Mouse (Mus musculus): ENCODE measurements around the gene Trim46. TPM values are rescaled to one million over a fixed set of nuclear protein-coding genes. Genes with fewer than 3 reads are reported as not detected.

The Trim46 gene
- polyA plus RNA-seq, 1 experiment from 2014 or later = 7.2 TPM

DNA sequence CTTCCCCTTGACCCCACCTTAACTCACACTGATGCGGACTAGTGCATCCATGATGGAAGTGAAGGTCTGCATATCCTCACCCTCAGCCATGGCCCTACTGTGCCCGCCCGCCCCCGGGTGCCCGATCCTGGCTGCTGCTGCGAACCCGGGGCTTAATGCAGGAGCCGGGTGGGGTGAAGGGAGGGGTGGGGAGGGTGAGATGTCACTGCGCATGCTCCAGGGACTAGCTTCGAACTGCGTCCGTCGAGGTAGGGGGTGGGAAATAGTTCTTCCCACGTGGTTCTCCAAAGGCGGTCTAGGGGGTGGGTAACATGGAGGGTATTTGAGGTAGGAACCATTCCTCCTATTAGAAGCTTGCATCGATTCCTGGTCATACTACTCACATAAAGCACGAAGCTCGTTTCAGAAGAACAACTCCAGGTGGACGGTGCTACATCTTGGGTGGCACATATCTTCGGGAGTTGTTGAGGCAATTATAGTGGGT, 379 bp downstream of the Trim46 start, which contains the start of gene Krtcap2:
Krtcap2 (plus strand) TSS at position 279 of the 484 bp plus-strand sequence.
- Histone ChIP-seq H3K4me3 (peak within 1 kb of the TSS; percentile 78), H3K4me2 (peak within 1 kb of the TSS; percentile 82), H3K27ac (peak within 1 kb of the TSS; percentile 74), H3K36me3 (peaks cover 13% of the 10 kb centered on the region), H3K4me1 (peaks cover 49% of the 10 kb centered on the region), H3K9me3 (no peaks in the 10 kb centered on the region), H3K27me3 (peaks cover 14% of the 10 kb centered on the region), H3K9ac (peak within 1 kb of the TSS; percentile 75)
- no peak for ATAC-seq (ENCODE audit: borderline replicate concordance, extremely low read depth, low FRiP score, low TSS enrichment)
- 4% methylated on average over 20 of the region's 20 CpGs for WGBS

DNA sequence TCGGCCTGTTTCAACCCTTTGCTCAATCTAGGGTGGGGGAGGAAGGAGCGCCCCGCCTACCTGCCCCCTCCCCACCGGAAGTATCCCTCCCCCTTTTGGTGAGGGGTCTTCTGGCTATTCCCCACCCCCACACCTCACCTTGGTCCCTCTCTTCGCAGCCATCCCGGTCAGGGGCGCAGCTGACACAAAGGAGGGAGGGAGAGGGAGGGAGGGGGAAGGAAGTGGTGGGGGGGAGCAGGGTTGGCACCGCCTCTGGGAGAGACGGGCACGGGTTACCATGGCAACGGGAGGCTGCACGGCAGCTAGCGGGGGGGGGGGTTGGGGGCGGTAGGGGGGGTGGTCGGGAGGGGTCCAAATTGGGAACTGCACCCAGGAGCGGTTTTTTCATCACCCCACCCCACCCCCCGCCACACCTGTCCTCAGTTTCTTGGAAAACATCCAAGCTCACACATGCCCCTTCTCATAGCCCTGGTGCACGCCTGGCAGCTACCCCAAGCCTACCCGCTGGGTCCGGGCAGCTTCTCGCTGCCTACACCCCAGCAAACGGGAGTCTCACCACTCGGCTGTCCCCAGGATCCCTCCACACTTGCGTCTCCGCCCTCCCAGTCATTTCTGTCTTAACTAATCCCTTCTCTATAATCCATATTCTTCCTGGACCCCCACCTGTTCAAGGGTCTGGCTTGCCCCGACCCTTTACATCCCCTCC, 974 bp downstream of the Trim46 start:
- peaks cover 13% of the 10 kb centered on the region for H3K36me3 ChIP-seq
- ATAC-seq (ENCODE audit: borderline replicate concordance, extremely low read depth, low FRiP score, low TSS enrichment) = peak; percentile 32; the same call in 1 of the 2 replicates
- peak overlapping the region; percentile 82 for H3K4me2 ChIP-seq
- H3K4me3 ChIP-seq = peak overlapping the region; percentile 78
- peaks cover 14% of the 10 kb centered on the region for H3K27me3 ChIP-seq
- H3K9ac ChIP-seq = peak overlapping the region; percentile 23
- peaks cover 44% of the 10 kb centered on the region for H3K4me1 ChIP-seq
- 1% methylated on average over 23 of the region's 26 CpGs for WGBS
- peak overlapping the region; percentile 74 for H3K27ac ChIP-seq
- no peaks in the 10 kb centered on the region for H3K9me3 ChIP-seq

DNA sequence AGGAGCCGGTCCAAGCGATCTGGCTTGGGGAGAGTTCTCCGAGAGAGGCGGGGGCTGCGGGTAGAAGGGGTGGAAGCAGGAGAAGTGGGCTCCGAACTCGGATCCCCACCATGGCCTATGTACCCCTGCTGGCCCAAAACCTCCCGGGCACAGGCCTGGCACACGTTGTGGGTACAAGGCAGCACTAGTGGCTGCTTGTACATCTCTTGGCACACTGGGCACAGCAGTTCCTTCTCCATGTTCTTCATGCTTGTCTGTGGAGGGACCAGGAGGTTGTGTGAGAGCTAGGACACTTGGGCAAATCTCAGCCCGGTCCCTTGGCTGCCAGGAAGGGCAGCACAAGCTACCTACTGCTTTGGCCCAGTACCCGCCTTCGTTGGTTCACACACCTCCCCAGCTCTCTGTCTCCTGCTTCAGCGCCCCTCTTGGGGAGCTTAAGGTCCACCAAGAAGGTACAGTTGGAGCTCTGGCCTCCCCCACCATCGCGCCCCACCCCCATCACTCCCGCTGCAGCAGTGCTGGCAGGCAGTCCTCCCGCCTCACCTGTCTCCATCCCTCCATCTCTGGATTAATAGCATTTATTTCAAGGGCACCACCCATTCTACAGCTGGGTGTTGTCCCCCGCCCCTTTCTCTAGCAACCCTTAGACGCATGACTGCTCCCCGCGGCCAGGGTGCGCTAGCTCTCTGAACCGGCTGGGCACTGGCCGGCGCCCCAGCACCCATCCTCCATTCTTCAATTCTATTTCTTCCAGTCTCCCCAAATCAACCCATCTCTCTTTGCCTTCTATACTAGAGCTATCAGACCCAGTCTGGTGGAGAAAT, 1.7 kb downstream of the Trim46 start:
- H3K36me3 ChIP-seq = peaks cover 10% of the 10 kb centered on the region
- ATAC-seq (ENCODE audit: borderline replicate concordance, extremely low read depth, low FRiP score, low TSS enrichment) = no peak
- peak overlapping the region; percentile 74 for H3K27ac ChIP-seq
- peaks cover 14% of the 10 kb centered on the region for H3K27me3 ChIP-seq
- peak overlapping the region; percentile 78 for H3K4me3 ChIP-seq
- no peaks in the 10 kb centered on the region for H3K9me3 ChIP-seq
- 13% methylated on average over 25 of the region's 25 CpGs for WGBS
- peak overlapping the region; percentile 23 for H3K9ac ChIP-seq
- peak overlapping the region; percentile 82 for H3K4me2 ChIP-seq
- peaks cover 44% of the 10 kb centered on the region for H3K4me1 ChIP-seq

GRCm38 (mm10) chr3:89243609-89244008, 2.5 kb downstream of the Trim46 start:
- no peaks in the 10 kb centered on the region for H3K9me3 ChIP-seq
- peaks cover 44% of the 10 kb centered on the region for H3K4me1 ChIP-seq
- H3K36me3 ChIP-seq = peaks cover 4% of the 10 kb centered on the region
- H3K27ac ChIP-seq = peak overlapping the region; percentile 74
- peak overlapping the region; percentile 78 for H3K4me3 ChIP-seq
- peak; percentile 33; the same call in 1 of the 2 replicates for ATAC-seq (ENCODE audit: borderline replicate concordance, extremely low read depth, low FRiP score, low TSS enrichment)
- peak overlapping the region; percentile 19 for H3K9ac ChIP-seq
- peak overlapping the region; percentile 82 for H3K4me2 ChIP-seq
- H3K27me3 ChIP-seq = peaks cover 14% of the 10 kb centered on the region
- 12% methylated on average over 14 of the region's 14 CpGs for WGBS

DNA sequence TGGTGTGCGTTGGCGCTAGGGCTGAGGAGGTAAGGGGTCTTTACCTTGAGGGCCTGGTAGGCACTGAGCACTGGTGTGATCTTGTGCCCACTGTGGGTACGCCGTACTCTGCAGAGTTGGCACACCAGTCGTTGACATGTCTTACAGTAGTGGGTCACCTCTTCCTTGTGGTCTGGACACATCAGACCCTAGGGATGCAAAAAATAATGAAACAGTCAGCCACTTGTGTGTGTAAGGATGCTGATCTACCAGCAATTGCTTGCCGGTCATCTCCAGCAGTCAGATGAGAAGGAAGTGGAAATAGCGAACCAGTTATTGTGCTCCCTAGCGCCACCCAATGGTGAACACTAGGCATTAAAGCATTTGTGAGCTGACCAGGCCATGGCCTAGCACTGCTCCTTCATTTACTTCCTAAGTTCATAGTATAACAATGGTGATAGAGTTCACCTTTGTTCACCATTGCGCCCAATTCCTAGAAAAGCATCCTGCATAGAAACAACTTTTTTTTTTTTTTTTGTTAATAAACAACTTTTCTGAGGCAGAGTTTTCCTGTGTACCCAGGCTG, 3.7 kb downstream of the Trim46 start:
- H3K9ac ChIP-seq = no peak overlapping the region
- no peak for ATAC-seq (ENCODE audit: borderline replicate concordance, extremely low read depth, low FRiP score, low TSS enrichment)
- 67% methylated on average over 9 of the region's 9 CpGs for WGBS
- H3K4me2 ChIP-seq = no peak overlapping the region
- H3K4me1 ChIP-seq = peaks cover 39% of the 10 kb centered on the region
- H3K36me3 ChIP-seq = no peaks in the 10 kb centered on the region; the same call in 1 of the 2 replicates
- H3K27me3 ChIP-seq = peaks cover 14% of the 10 kb centered on the region
- no peak overlapping the region for H3K27ac ChIP-seq
- no peaks in the 10 kb centered on the region for H3K9me3 ChIP-seq
- no peak overlapping the region for H3K4me3 ChIP-seq

DNA sequence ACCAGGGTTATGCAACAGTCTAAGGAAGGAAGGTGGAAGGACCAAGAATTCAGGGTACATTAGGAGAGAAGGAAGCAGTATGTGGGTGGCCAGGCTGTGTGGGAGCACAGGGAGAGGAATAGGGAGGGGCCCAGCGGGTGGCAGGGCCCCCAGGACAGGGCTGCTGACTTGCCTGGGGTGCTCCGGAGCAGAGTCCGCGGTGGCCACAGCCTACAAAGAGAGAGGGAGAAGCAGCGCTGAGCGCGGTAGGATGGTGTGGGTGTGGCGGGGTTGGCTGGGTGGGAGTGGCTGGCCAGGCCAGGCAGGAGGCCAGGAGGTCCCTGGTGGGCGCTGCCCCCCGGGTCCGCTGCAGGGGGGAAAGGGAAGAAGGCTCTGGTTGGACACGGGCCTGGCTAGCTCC, 7.6 kb downstream of the Trim46 start:
- Histone ChIP-seq H3K27me3 (no peaks in the 10 kb centered on the region; the same call in 1 of the 2 replicates), H3K4me1 (peaks cover 17% of the 10 kb centered on the region), H3K27ac (no peak overlapping the region), H3K9ac (no peak overlapping the region), H3K4me2 (no peak overlapping the region), H3K9me3 (no peaks in the 10 kb centered on the region), H3K4me3 (no peak overlapping the region), H3K36me3 (no peaks in the 10 kb centered on the region; the same call in 1 of the 2 replicates)
- 62% methylated on average over 12 of the region's 12 CpGs for WGBS
- no peak for ATAC-seq (ENCODE audit: borderline replicate concordance, extremely low read depth, low FRiP score, low TSS enrichment)

DNA sequence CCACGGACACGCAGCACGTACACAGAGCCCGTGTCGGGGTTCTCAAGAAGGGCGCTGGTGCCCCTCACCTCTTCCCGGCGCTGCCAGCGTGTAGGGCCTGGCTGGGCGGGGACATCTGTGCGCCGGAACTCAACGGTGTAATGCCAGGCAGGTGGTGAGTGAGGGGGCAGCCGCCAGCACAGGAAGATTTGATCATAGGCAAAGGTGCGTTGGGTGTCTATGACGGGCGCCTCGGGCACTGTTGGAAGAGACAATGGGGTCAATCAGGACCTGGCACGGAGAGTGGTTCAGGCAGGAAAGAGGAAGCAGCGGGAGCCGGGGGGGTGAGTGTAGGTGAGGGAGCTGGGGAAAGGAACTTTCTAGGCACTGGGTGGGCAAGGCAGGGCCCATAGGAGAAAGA, 8.4 kb downstream of the Trim46 start:
- Histone ChIP-seq H3K9me3 (no peaks in the 10 kb centered on the region), H3K36me3 (no peaks in the 10 kb centered on the region; the same call in 1 of the 2 replicates), H3K4me1 (peaks cover 23% of the 10 kb centered on the region), H3K27ac (0 out of 2 replicates have a peak overlapping the region, but pooled peaks have one; percentile 5), H3K4me2 (no peak overlapping the region), H3K27me3 (no peaks in the 10 kb centered on the region), H3K9ac (no peak overlapping the region), H3K4me3 (no peak overlapping the region)
- no peak for ATAC-seq (ENCODE audit: borderline replicate concordance, extremely low read depth, low FRiP score, low TSS enrichment)
- 87% methylated on average over 21 of the region's 21 CpGs for WGBS

DNA sequence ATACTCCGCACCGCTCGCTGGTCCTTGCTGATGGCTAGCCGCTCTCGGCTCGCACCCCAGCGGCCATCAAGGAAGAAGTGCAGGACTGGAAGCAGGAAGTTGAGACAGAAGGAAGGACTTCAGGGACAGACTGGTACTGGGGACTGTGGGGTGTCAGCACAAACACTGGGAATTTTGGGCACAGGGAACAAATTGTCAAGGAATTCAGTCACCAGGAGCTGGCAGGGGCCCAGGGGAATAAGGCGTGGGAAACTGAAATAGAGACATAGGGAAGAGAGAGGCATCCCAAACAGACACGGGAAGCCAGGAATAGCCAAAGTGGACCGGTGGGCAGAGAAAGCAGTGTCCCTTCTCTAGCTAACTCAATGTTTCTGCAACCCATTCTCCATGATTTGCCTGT, 9.6 kb downstream of the Trim46 start:
- H3K4me2 ChIP-seq = no peak overlapping the region
- ATAC-seq (ENCODE audit: borderline replicate concordance, extremely low read depth, low FRiP score, low TSS enrichment) = no peak
- H3K27ac ChIP-seq = no peak overlapping the region
- no peaks in the 10 kb centered on the region for H3K27me3 ChIP-seq
- H3K4me1 ChIP-seq = peaks cover 28% of the 10 kb centered on the region
- 87% methylated on average over 10 of the region's 10 CpGs for WGBS
- no peaks in the 10 kb centered on the region; the same call in 1 of the 2 replicates for H3K36me3 ChIP-seq
- no peaks in the 10 kb centered on the region for H3K9me3 ChIP-seq
- H3K9ac ChIP-seq = no peak overlapping the region
- H3K4me3 ChIP-seq = no peak overlapping the region

- ATAC-seq (ENCODE audit: borderline replicate concordance, extremely low read depth, low FRiP score, low TSS enrichment) = peak; percentile 62
- H3K36me3 ChIP-seq = no peaks in the 10 kb centered on the region; the same call in 1 of the 2 replicates
- H3K4me3 ChIP-seq = no peak overlapping the region
- 46% methylated on average over 14 of the region's 14 CpGs for WGBS
- H3K4me1 ChIP-seq = peaks cover 36% of the 10 kb centered on the region
- peak overlapping the region; percentile 83 for H3K4me2 ChIP-seq
- H3K9me3 ChIP-seq = no peaks in the 10 kb centered on the region
- H3K27ac ChIP-seq = peak overlapping the region; percentile 86
- H3K27me3 ChIP-seq = peaks cover 12% of the 10 kb centered on the region; the same call in 1 of the 2 replicates
- no peak overlapping the region for H3K9ac ChIP-seq
These were observed 12.5 kb downstream of the Trim46 start for GRCm38 (mm10) chr3:89233562-89234110.

GRCm38 (mm10) chr3:89232614-89233013, 13.5 kb downstream of the Trim46 start:
- Histone ChIP-seq H3K27ac (peak overlapping the region; percentile 86), H3K9ac (no peak overlapping the region), H3K36me3 (no peaks in the 10 kb centered on the region; the same call in 1 of the 2 replicates), H3K9me3 (no peaks in the 10 kb centered on the region), H3K4me3 (peak overlapping the region; percentile 46), H3K27me3 (peaks cover 13% of the 10 kb centered on the region; the same call in 1 of the 2 replicates), H3K4me2 (peak overlapping the region; percentile 83), H3K4me1 (peaks cover 36% of the 10 kb centered on the region)
- ATAC-seq (ENCODE audit: borderline replicate concordance, extremely low read depth, low FRiP score, low TSS enrichment) = no peak
- WGBS = 52% methylated on average over 6 of the region's 6 CpGs

GRCm38 (mm10) chr3:89231772-89232275, 14.3 kb downstream of the Trim46 start:
- 64% methylated on average over 16 of the region's 16 CpGs for WGBS
- no peaks in the 10 kb centered on the region for H3K36me3 ChIP-seq

More at GRCm38 (mm10) chr3:89231772-89232275, 14.3 kb downstream of the Trim46 start:
- Histone ChIP-seq H3K27me3 (peaks cover 13% of the 10 kb centered on the region; the same call in 1 of the 2 replicates), H3K9me3 (no peaks in the 10 kb centered on the region), H3K4me3 (peak overlapping the region; percentile 46), H3K4me1 (peaks cover 44% of the 10 kb centered on the region), H3K9ac (peak overlapping the region; percentile 17; the same call in 1 of the 2 replicates), H3K27ac (peak overlapping the region; percentile 86), H3K4me2 (peak overlapping the region; percentile 83)
- no peak for ATAC-seq (ENCODE audit: borderline replicate concordance, extremely low read depth, low FRiP score, low TSS enrichment)
